Mouse (Mus musculus) ES-E14 (cell line): ENCODE results near the gene Atp5mpl.

Experiments
- HCFC1 ChIP-seq: IDR thresholded peaks from 2 replicates; pipeline ENCODE4 v1.6.1; 2012; ENCODE audit warnings: low read length, inconsistent platforms, borderline replicate concordance; ENCODE audit not compliant: insufficient read depth
- ZC3H11A ChIP-seq: IDR thresholded peaks from 2 replicates; pipeline ENCODE4 v1.6.1; 2012; ENCODE audit warnings: low read depth, mild to moderate bottlenecking, inconsistent platforms, low read length, borderline replicate concordance
- ZNF384 ChIP-seq: IDR thresholded peaks from 2 replicates; pipeline ENCODE4 v1.6.1; 2012; ENCODE audit warnings: low read depth, low read length, inconsistent platforms

GRCm38 (mm10) chr12:111958101-111958865 is 8.5 kb downstream of the Atp5mpl start:
- TF ChIP-seq ZC3H11A (no peak), ZNF384 (no peak), HCFC1 (no peak)
